Mouse (Mus musculus): ENCODE data around the gene Slit3.

- TF ChIP-seq GATA1 (IDR thresholded peaks at IDR 0.05; ENCODE audit: borderline replicate concordance, low read length), result no peak
- TF ChIP-seq FLI1 (IDR thresholded peaks at IDR 0.05; ENCODE audit: low read length), result no peak
These were observed 444.3 kb downstream of the Slit3 start for GRCm38 (mm10) chr11:35565322-35565721.
